Mouse (Mus musculus) heart, postnatal 10 days (tissue): ENCODE results near the gene Tstd3. TPM values are rescaled to one million over a fixed set of nuclear protein-coding genes. Genes with fewer than 3 reads are reported as not detected.
A peak's percentile ranks its signal among the peaks of the same experiment; 100 is the strongest.

Experiments used
- DNase-seq, 2 experiments: peaks; one replicate each; pipeline ENCODE4 v3.0.0; 2021
- intact Hi-C: fragments of 180-260 bp; cut with DNase I; formaldehyde crosslinking; loops from one replicate; pipeline ENCODE4 v1.15.1; 2025
- total RNA-seq, 2 experiments: library from RNA; stranded (reverse); gene quantifications; 2 replicates each; pipeline ENCODE4 v1.2.3; 2021

Tstd3 gene
- 10 to 100 TPM; 12.1 to 13.8 TPM for total RNA-seq

DNA sequence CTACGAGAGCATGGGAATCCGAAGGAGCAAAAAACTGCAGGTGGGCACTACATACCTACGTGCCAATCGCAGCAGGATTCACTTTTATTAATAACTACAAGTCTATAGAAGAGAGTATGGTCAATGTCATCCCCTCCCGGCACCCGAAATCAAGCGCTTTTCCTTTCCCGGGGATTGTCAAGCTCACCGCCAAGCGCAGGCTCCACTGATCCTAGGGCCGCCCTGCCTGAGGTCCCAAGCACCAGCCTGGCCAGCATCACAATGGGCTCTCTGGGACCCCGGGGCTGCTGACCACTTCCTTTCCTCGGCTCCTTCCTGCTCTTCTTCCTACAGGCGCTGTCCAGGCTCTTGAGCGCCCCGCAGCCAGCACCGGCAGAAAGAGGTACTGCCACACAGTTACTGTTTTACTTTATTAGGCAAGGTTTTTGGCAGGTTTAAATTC lies at the start of gene Tstd3, which contains the start of gene Usp45:
Tstd3 (minus strand) TSS at position 350 of the 442 bp plus-strand sequence.
Usp45 (plus strand) TSS at position 294 of the 442 bp plus-strand sequence.
- intact Hi-C loops = loop anchor here (5.0 kb wide), 1 partner anchor 40 kb away; the partner anchor contains the start of gene Ccnc

GRCm38 (mm10) chr4:21814029-21814428 lies 47.0 kb upstream of the Tstd3 start:
- peak; percentile 45 to 55 for DNase-seq
- intact Hi-C loops = loop anchor here (5.0 kb wide), 2 partner anchors 72 to 277 kb away; no protein-coding TSS in a partner anchor

More for the DNA sequence above, at the start of gene Tstd3, which contains the start of gene Usp45:
- peak; percentile 84 to 86 for DNase-seq

GRCm38 (mm10) chr4:21812635-21813034 lies 45.6 kb upstream of the Tstd3 start:
- intact Hi-C loops = loop anchor here (5.0 kb wide), 2 partner anchors 70 to 275 kb away; no protein-coding TSS in a partner anchor

GRCm38 (mm10) chr4:21810608-21811007 lies 43.6 kb upstream of the Tstd3 start:
- no peak for DNase-seq
- intact Hi-C loops = loop anchor here (5.0 kb wide), 2 partner anchors 68 to 273 kb away; no protein-coding TSS in a partner anchor

More at GRCm38 (mm10) chr4:21812635-21813034, 45.6 kb upstream of the Tstd3 start:
- no peak for DNase-seq

DNA sequence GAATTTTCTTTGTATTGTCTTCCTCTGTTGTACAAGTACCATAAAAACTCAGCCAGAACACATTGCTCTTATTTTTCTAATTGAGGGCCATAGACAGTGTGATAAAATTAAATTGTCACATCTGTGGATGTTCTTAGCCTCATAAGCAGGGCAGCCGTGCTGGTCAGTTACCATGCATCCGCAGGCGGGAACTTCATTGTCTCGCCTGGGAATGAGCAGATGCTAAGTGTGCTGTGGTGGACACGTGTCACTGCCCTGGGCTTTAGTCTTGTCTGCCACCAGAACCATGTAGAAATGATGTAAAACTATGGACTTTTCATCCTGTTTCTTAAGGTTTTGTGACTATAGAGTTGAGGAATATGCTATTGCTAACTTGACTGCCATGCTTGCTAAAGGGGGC lies 40.2 kb upstream of the Tstd3 start:
- DNase-seq = no peak
- intact Hi-C loops = no loop called here

DNA sequence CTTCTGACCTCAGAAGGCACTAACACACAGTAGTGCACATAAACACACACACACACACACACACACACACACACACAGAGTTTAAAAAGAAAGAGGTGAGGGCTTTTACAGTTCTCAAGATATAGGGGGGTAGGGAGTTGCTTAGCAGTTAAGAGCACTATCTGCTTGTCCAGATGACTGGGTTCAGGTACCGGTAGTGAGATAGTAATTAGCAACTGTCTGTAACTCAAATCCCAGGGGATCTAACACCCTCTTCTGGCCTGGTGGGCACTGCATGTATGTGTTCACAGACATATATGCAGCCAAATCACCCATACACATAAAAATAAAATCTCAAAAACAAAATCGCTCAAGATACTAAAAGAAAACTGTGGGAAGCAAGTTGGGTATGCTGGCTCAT lies 34.6 kb upstream of the Tstd3 start:
- intact Hi-C loops = no loop called here
- DNase-seq = no peak

DNA sequence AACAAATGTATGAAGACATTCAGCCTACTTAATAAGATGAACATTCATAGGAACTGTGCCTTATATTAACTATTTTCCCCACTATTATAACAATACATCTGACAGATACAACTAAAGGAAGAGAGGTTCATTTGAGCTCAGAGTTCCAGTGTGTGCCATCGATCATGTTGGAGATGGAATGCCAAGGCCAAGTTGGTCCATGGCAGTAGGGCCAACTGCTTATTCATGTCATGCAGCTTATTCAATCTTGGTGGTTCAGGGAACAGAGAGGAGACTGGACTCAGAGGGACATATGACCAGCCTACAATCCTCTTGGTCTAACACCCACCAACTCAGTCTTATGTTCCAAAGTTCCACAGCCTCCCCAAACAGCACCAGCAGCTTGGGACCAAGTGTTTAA lies 34.0 kb upstream of the Tstd3 start:
- intact Hi-C loops = no loop called here
- DNase-seq = no peak

GRCm38 (mm10) chr4:21793631-21794030 lies 26.6 kb upstream of the Tstd3 start:
- no peak for DNase-seq
- intact Hi-C loops = no loop called here

DNA sequence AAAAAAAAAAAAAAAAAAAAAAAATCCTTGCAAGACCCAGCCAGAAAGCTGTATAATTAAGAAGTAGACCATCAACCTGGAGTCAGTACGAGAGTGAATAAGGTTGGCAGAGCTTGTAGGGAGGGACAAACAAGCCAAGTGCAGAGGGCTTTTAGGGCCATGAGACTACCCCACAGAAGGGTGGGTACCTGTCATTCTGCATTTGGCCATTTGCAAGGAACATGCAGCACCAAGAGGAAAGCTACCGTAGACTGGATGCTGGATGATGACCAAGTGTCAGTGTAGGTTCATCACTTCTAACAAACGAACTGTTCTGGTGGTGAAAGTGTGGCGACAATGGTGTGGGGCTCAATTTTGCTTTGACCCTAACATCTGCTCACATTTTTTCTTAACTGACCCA lies 22.8 kb upstream of the Tstd3 start:
- intact Hi-C loops = no loop called here
- no peak for DNase-seq

GRCm38 (mm10) chr4:21788903-21789302 lies 21.9 kb upstream of the Tstd3 start:
- intact Hi-C loops = no loop called here

DNA sequence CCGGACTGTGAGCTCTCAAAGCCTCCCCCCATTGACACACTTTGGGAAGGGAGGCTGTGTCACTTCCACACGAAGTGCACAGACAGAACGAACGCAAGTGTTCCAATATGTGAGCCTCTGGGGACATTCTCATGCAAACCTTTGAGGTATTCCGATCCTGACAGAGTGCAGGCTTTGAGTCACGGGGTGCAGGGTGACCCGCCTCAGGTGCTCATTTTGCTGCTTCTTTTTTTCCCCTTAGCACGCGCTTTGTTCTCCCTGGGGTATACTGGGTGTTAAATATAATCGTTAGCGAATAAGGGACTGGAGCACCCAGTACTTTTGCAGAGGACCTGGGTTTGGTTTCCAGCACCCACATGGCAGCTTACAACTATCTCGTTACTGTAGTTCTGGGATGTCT lies 19.3 kb upstream of the Tstd3 start:
- intact Hi-C loops = no loop called here
- no peak for DNase-seq

More at GRCm38 (mm10) chr4:21788903-21789302, 21.9 kb upstream of the Tstd3 start:
- no peak for DNase-seq

GRCm38 (mm10) chr4:21780816-21781726 lies 14.1 kb upstream of the Tstd3 start:
- no peak for DNase-seq
- intact Hi-C loops = no loop called here

- DNase-seq = no peak
- intact Hi-C loops = no loop called here
Observed at GRCm38 (mm10) chr4:21776946-21777265, 9.9 kb upstream of the Tstd3 start.

- peak; percentile 94 to 96 for DNase-seq
- intact Hi-C loops = no loop called here
Observed at GRCm38 (mm10) chr4:21776091-21776945, 9.3 kb upstream of the Tstd3 start.

- intact Hi-C loops = no loop called here
Observed at GRCm38 (mm10) chr4:21772306-21772705, 5.3 kb upstream of the Tstd3 start.

GRCm38 (mm10) chr4:21771064-21771463 lies 4.1 kb upstream of the Tstd3 start:
- no peak for DNase-seq
- intact Hi-C loops = no loop called here

More at GRCm38 (mm10) chr4:21772306-21772705, 5.3 kb upstream of the Tstd3 start:
- DNase-seq = no peak

DNA sequence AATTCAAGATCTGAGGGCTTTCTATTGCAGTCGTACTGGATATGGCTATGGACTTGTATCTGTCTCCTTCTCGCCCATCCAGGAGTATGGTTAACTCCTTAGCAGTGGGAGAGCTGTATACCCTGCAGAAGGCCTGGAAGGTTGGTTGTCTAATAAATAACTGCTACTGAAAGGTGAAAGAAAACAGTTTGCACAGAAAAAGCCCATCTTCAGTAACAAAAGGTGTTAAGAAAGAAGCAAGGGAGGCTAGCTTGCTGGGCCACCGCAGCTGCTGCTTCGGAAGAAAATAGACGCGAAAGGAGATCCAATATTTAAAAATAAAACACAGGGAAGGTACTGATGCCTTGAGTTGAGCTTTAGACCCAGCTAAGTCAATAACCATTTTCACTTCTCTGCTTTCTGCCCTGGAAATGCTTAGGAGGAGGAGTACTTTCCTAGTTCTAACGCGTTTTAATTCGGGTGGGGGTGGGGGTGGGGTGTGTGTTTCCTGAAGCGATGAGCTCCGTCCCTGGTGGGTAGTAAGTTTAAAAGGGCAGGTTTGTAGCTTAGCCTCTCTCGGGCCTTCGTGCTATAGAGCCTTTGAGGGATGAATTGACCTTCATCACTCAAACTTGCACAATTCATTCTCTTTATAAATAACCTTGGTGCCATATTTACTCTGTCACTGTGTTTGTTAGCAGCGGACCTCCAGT lies 695 bp downstream of the Tstd3 start:
- no peak for DNase-seq
- intact Hi-C loops = loop anchor here (5.0 kb wide), 1 partner anchor 39 kb away; the partner anchor contains the start of gene Ccnc

DNA sequence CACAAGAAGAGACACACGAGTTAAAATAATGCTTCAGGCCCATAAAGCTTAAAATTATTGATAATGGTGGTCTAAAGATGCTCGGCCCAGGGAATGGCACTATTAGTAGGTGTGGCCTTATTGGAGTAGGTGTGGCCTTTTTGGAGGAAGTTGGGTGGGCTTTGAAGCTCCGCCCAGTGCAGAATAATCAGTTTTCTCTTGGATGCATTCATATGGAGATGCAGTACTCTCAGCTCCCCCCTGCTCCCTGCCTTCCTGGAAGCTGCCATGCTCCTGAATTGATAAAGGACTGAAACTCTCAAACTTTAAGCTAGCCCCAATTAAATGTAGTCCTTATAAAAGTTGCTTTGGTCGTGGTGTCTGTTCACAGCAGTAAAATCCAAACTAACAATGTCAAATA lies 3.2 kb downstream of the Tstd3 start:
- intact Hi-C loops = no loop called here
- DNase-seq = no peak

DNA sequence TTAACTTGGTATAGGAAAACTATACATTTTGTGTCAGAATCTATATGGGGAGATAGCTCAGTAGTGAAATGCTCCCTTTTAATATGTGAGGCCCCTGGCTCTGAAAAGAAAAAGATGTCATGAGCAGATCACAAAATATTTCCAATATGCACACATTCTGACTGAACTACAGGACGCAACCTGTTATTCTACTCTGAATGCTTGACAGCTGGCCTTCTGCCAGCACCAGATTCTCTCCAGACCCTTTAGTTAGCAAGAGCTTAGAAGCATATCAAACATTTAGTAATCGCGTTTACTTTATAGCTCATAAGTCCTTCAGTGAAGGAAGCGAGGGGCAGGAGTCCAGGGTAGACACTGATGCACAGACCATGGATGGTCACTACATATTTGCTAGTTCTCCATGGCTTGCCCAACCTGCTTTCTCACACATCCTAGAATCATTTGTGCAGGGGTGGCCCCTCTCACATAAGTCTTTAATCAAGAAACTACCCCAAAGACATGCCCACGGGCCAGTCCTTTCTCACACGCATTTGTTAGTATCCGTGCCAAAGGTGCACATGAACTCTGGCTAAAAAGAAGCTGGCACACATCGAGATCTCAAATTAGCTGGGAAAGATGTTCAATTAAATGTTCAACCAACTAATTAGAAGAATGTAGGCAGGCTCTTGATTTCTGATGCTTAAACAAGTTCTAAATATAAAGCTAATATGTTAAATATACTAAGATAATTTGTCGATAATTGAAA lies 5.4 kb downstream of the Tstd3 start:
- intact Hi-C loops = no loop called here
- DNase-seq = no peak

DNA sequence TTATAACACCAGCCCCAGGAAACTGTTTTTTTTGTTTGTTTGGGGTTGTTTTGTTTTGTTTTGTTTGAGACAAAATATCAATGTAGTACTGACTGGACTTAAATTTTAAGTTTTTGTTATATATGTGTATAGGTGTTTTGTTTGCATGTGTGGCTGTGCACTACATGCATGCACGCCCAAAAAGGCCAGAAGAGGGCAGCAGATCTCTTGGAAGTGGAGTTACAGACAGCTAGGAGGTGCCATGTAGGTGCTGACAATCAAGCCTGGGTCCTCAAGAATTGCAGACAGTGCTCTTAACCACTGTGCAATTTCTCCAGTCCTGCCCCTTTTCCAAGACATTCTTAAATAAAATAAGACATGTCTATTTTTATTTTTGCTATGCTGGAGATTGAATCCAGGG lies 8.2 kb downstream of the Tstd3 start:
- intact Hi-C loops = no loop called here
- DNase-seq = no peak
